ENCODE assay signal across 25 mouse cellular contexts in the genomic region with DNA sequence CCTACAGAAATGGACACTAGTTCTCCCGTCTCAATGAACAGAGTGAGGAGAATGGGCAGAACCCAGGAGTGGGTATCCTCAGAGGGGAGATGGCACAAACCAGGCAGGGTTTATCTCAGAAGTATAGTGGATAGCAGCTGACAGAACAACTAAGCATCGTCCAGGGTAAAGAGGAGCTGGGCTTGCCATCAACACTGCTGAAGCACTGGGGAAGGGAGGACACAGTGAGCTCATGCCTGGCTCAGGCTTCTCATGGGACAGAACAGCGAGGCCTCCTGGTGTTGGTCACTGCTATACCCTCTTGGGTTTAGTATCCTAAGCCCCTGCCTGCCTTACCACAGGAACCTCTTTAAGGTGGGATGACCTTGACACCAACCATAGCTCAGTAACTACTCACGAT. TPM values are rescaled to one million over a fixed set of nuclear protein-coding genes. Genes with fewer than 3 reads are reported as not detected.
DNase-seq lines count a peak whose midpoint lies in the region; ATAC-seq and TF ChIP-seq lines count a peak whose summit lies in the region.
"Had no signal": no experiment of that assay in that cellular context is flagged by ENCODE, and none has a peak within 500 bp of the region (broad histone marks: within the 10 kb centered on the region; RNA-seq: fewer than 3 reads in every experiment).

No protein-coding gene starts in this region.

- peaks cover 86% of the 10 kb centered on the region for H3K36me3 ChIP-seq in megakaryocyte, embryonic 14.5 days (replicated peaks; ENCODE audit: low read length)
- H3K36me3 ChIP-seq in liver, embryonic 14.5 days (replicated peaks; ENCODE audit: control insufficient read depth, insufficient read depth, low read depth): no peaks in the 10 kb centered on the region
- H3K36me3 ChIP-seq: limb, embryonic 10.5 days; midbrain, embryonic 10.5 days; midbrain, embryonic 15.5 days had no signal

- no peak for TF ChIP-seq EP300 in liver, embryonic 14.5 days (IDR thresholded peaks at IDR 0.05; ENCODE audit: low read depth)

- H3K27ac ChIP-seq in liver, embryonic 14.5 days: peak overlapping the region; percentile 93
- H3K27ac ChIP-seq: embryonic facial prominence, embryonic 13.5 days; forebrain, embryonic 13.5 days; heart, adult 2 months; hindbrain, embryonic 14.5 days; limb, embryonic 10.5 days; limb, embryonic 15.5 days; lung, embryonic 15.5 days; midbrain, embryonic 10.5 days; midbrain, embryonic 15.5 days had no signal

- no peaks in the 10 kb centered on the region for H3K9me3 ChIP-seq in megakaryocyte, embryonic 14.5 days
- no peaks in the 10 kb centered on the region for H3K9me3 ChIP-seq in liver, embryonic 14.5 days (ENCODE audit: control insufficient read depth, low read length)
- H3K9me3 ChIP-seq: embryonic facial prominence, embryonic 13.5 days; forebrain, embryonic 13.5 days; limb, embryonic 10.5 days; limb, embryonic 15.5 days; lung, embryonic 15.5 days; midbrain, embryonic 10.5 days; midbrain, embryonic 15.5 days had no signal

- 40% methylated on average over 4 of the region's 4 CpGs for WGBS in liver, embryonic 14.5 days (ENCODE audit: insufficient replicate concordance)

- peaks cover 97% of the 10 kb centered on the region for H3K4me1 ChIP-seq in megakaryocyte, embryonic 14.5 days
- peaks cover 31 to 35% of the 10 kb centered on the region in 2 experiments for H3K4me1 ChIP-seq in liver, embryonic 14.5 days (replicated peaks; ENCODE audit: control insufficient read depth in 2 of 2, insufficient read depth in 2 of 2, low read length in 1 of 2)

- no peak for TF ChIP-seq CTCF in liver, embryonic 14.5 days (IDR thresholded peaks at IDR 0.05; ENCODE audit: low read depth)

- DNase-seq in liver, embryonic 14.5 days (ENCODE audit: low read depth in 3 of 3, low spot score in 3 of 3): no peak
- DNase-seq in right cerebral cortex, postnatal 36 days (ENCODE audit: low spot score in 2 of 2): no peak
- no peak for DNase-seq in adrenal gland, adult 2 months
- DNase-seq: adrenal gland, postnatal 25 days; cerebellum, adult 18-20 months; cerebellum, postnatal 10 days; kidney, adult 9 months; kidney, postnatal 10 days; layer of hippocampus, postnatal 36 days; lung, postnatal 36 days; thymus, postnatal 25 days had no signal

- no peak for ATAC-seq in megakaryocyte, adult 5-6 weeks (ENCODE audit: poor library complexity, severe bottlenecking)
- peak; percentile 52 for ATAC-seq in erythroid progenitor cell, adult 5-6 weeks (replicated peaks; ENCODE audit: low FRiP score, poor library complexity, severe bottlenecking)
- ATAC-seq in liver, embryonic 14.5 days (ENCODE audit: insufficient read depth): peak; percentile 63
- ATAC-seq in neutrophil, adult 5-6 weeks (ENCODE audit: extremely low read depth, insufficient number of reproducible peaks, low FRiP score, poor library complexity, severe bottlenecking): 0 out of 2 replicates have a peak, but pooled peaks have one; percentile 7
- ATAC-seq: CD4-positive, CD25-positive, alpha-beta regulatory T cell, adult 4 months; forebrain, embryonic 13.5 days; midbrain, embryonic 15.5 days had no signal

- H3K4me2 ChIP-seq in liver, embryonic 14.5 days (ENCODE audit: low read depth): peak overlapping the region; percentile 64
- H3K4me2 ChIP-seq: embryonic facial prominence, embryonic 13.5 days; forebrain, embryonic 13.5 days; hindbrain, embryonic 14.5 days; limb, embryonic 15.5 days; lung, embryonic 15.5 days; midbrain, embryonic 15.5 days had no signal

- peak overlapping the region; percentile 84 for H3K4me3 ChIP-seq in megakaryocyte, embryonic 14.5 days (replicated peaks)
- no peak overlapping the region for H3K4me3 ChIP-seq in liver, embryonic 14.5 days (ENCODE audit: insufficient read depth in 1 of 2, low read depth in 2 of 2, low read length in 2 of 2)
- H3K4me3 ChIP-seq: embryonic facial prominence, embryonic 13.5 days; forebrain, embryonic 13.5 days; heart, adult 2 months; limb, embryonic 10.5 days; limb, embryonic 15.5 days; lung, embryonic 15.5 days; midbrain, embryonic 10.5 days; midbrain, embryonic 15.5 days had no signal

- peak overlapping the region; percentile 71 for H3K9ac ChIP-seq in liver, embryonic 14.5 days (replicated peaks)
- H3K9ac ChIP-seq: embryonic facial prominence, embryonic 13.5 days; forebrain, embryonic 13.5 days; hindbrain, embryonic 14.5 days; limb, embryonic 15.5 days; lung, embryonic 15.5 days; midbrain, embryonic 15.5 days had no signal

- no peaks in the 10 kb centered on the region for H3K27me3 ChIP-seq in megakaryocyte, embryonic 14.5 days (replicated peaks)
- peaks cover 19% of the 10 kb centered on the region for H3K27me3 ChIP-seq in liver, embryonic 14.5 days (ENCODE audit: control insufficient read depth, insufficient read depth, low read length)
- H3K27me3 ChIP-seq: forebrain, embryonic 13.5 days; midbrain, embryonic 15.5 days had no signal

RNA-seq across cellular contexts. Expression of a gene that starts 36.5 kb away (rescaled TPM):
- polyA plus RNA-seq in megakaryocyte, embryonic 14.5 days (2012; ENCODE audit: insufficient read depth, low replicate concordance): 63.1 and 124 TPM in 2 replicates
- total RNA-seq in megakaryocyte, adult 5-6 weeks (2015): 2.1 and 3.0 TPM in 2 replicates
- 1.7 and 3.6 TPM in 2 replicates for total RNA-seq in megakaryocyte, adult 5-6 weeks (2017)
- 0.42 TPM in 1 of 2 replicates, not detected in the other for total RNA-seq in erythroid progenitor cell, adult 5-6 weeks (2015; ENCODE audit: low replicate concordance)
- 0.64 and 0.68 TPM in 2 replicates for total RNA-seq in erythroid progenitor cell, adult 5-6 weeks (2017; ENCODE audit: low replicate concordance)
- polyA plus RNA-seq in liver, embryonic 14.5 days (2012; rRNA removed): 1.4 TPM in 2 replicates
- 2.4 and 3.1 TPM in 2 replicates for polyA plus RNA-seq in liver, embryonic 14.5 days (2014; fragmentation: Nextera tagmentation; extraction: Ambion mirVana)
- total RNA-seq in neutrophil, adult 5-6 weeks (2017): 1.7 TPM in 2 replicates
- 10 to 100 TPM; 36.1 to 52.3 TPM for total RNA-seq in adrenal gland, adult 2 months (2021)
- 69.8 and 94.3 TPM in 2 replicates for polyA plus RNA-seq in adrenal gland, adult 2 months (2012; rRNA removed)

Comparison
In these comparisons a context has a peak if more than half of its experiments do, and no peak if none do; other contexts are left out.
1. RNA of a gene that starts 36.5 kb away (total RNA-seq): 36.1 to 52.3 TPM in adrenal gland, adult 2 months; 1.7 to 3.6 TPM in megakaryocyte, adult 5-6 weeks, 1.7 TPM in neutrophil, adult 5-6 weeks and 0.42 to 0.68 TPM in erythroid progenitor cell, adult 5-6 weeks; every median in the first group is over 4 times any median in the second.